Mouse (Mus musculus) small intestine, adult 2 months (tissue): ENCODE measurements at regions not wholly inside any gene's neighbourhood (a gene's known extent, or its start where the extent isn't known, plus 50 kb on each side); places are given as distances from the start of the nearest gene placed in this dataset.

Experiments
- CTCF ChIP-seq: fragments of 200-500 bp; IDR thresholded peaks from 2 replicates; pipeline ENCODE4 v1.5.1; 2012; ENCODE audit warnings: low read depth, mild to moderate bottlenecking, control low read depth, inconsistent platforms, low read length, moderate library complexity, mixed read lengths; ENCODE audit not compliant: insufficient replicate concordance, insufficient read length; ENCODE audit errors: extremely low read depth
- POLR2A ChIP-seq: fragments of 200-500 bp; IDR thresholded peaks from 2 replicates; pipeline ENCODE4 v1.6.1; 2012; ENCODE audit warnings: low read depth, mild to moderate bottlenecking, control low read depth, inconsistent platforms, low read length, moderate library complexity

- no peak for TF ChIP-seq CTCF
- no peak for TF ChIP-seq POLR2A
Measured at GRCm38 (mm10) chr19:30489786-30490185, 59.7 kb downstream of the Dkk1 start.
